Mouse (Mus musculus): Measurements from ENCODE around the gene Mast2. TPM values are rescaled to one million over a fixed set of nuclear protein-coding genes. Genes with fewer than 3 reads are reported as not detected.

Mast2 gene
- polyA plus RNA-seq, 1 experiment from 2014 or later, result 5.9 TPM

- H3K4me3 ChIP-seq (ENCODE audit: low read depth, low read length), result no peak overlapping the region
- H3K27me3 ChIP-seq (replicated peaks; ENCODE audit: insufficient read depth, low read length), result no peaks in the 10 kb centered on the region
- ATAC-seq (no peak), DNase-seq (ENCODE audit: low spot score) (no peak)
- peak; percentile 43 for TF ChIP-seq CTCF (IDR thresholded peaks at IDR 0.05)
- no peak for TF ChIP-seq EP300 (IDR thresholded peaks at IDR 0.05)
- no peak overlapping the region for H3K27ac ChIP-seq (ENCODE audit: low read length)
- no peaks in the 10 kb centered on the region for H3K4me1 ChIP-seq (ENCODE audit: insufficient read depth, low read depth, low read length)
- no peaks in the 10 kb centered on the region for H3K9me3 ChIP-seq (ENCODE audit: low read length)
- H3K9ac ChIP-seq (replicated peaks; ENCODE audit: low read depth), result no peak overlapping the region
- H3K36me3 ChIP-seq (ENCODE audit: insufficient read depth, low read length), result no peaks in the 10 kb centered on the region
- WGBS, result 70% methylated on average over 2 of the region's 2 CpGs
- H3K4me2 ChIP-seq (replicated peaks; ENCODE audit: low read depth, low read length), result no peak overlapping the region
These were observed 60.1 kb downstream of the Mast2 start for GRCm38 (mm10) chr4:116403884-116404283.

GRCm38 (mm10) chr4:116402708-116403107 is 61.3 kb downstream of the Mast2 start:
- no peaks in the 10 kb centered on the region for H3K27me3 ChIP-seq (replicated peaks; ENCODE audit: insufficient read depth, low read length)
- 87% methylated on average over 1 of the region's 1 CpGs for WGBS
- no peak for DNase-seq (ENCODE audit: low spot score)
- no peak for ATAC-seq
- H3K4me3 ChIP-seq (ENCODE audit: low read depth, low read length), result no peak overlapping the region
- H3K4me2 ChIP-seq (replicated peaks; ENCODE audit: low read depth, low read length), result no peak overlapping the region
- TF ChIP-seq EP300 (IDR thresholded peaks at IDR 0.05) (no peak), CTCF (IDR thresholded peaks at IDR 0.05) (no peak)
- H3K36me3 ChIP-seq (ENCODE audit: insufficient read depth, low read length), result no peaks in the 10 kb centered on the region
- no peak overlapping the region for H3K9ac ChIP-seq (replicated peaks; ENCODE audit: low read depth)
- no peaks in the 10 kb centered on the region for H3K4me1 ChIP-seq (ENCODE audit: insufficient read depth, low read depth, low read length)
- H3K9me3 ChIP-seq (ENCODE audit: low read length), result no peaks in the 10 kb centered on the region
- H3K27ac ChIP-seq (ENCODE audit: low read length), result no peak overlapping the region

GRCm38 (mm10) chr4:116398051-116398450 is 65.9 kb downstream of the Mast2 start:
- Histone ChIP-seq H3K27ac (ENCODE audit: low read length) (no peak overlapping the region), H3K4me1 (ENCODE audit: insufficient read depth, low read depth, low read length) (no peaks in the 10 kb centered on the region), H3K9me3 (ENCODE audit: low read length) (no peaks in the 10 kb centered on the region), H3K36me3 (ENCODE audit: insufficient read depth, low read length) (no peaks in the 10 kb centered on the region), H3K27me3 (replicated peaks; ENCODE audit: insufficient read depth, low read length) (no peaks in the 10 kb centered on the region), H3K4me3 (ENCODE audit: low read depth, low read length) (no peak overlapping the region), H3K4me2 (replicated peaks; ENCODE audit: low read depth, low read length) (no peak overlapping the region), H3K9ac (replicated peaks; ENCODE audit: low read depth) (no peak overlapping the region)
- 21% methylated on average over 1 of the region's 1 CpGs for WGBS
- TF ChIP-seq CTCF (IDR thresholded peaks at IDR 0.05), result no peak
- TF ChIP-seq EP300 (IDR thresholded peaks at IDR 0.05), result no peak
- no peak for DNase-seq (ENCODE audit: low spot score)
- no peak for ATAC-seq

- no peak overlapping the region for H3K4me2 ChIP-seq (replicated peaks; ENCODE audit: low read depth, low read length)
- H3K27ac ChIP-seq (ENCODE audit: low read length), result no peak overlapping the region
- DNase-seq (ENCODE audit: low spot score), result peak; percentile 58
- no peaks in the 10 kb centered on the region for H3K27me3 ChIP-seq (replicated peaks; ENCODE audit: insufficient read depth, low read length)
- no peak for TF ChIP-seq EP300 (IDR thresholded peaks at IDR 0.05)
- no peak for TF ChIP-seq CTCF (IDR thresholded peaks at IDR 0.05)
- no peaks in the 10 kb centered on the region for H3K4me1 ChIP-seq (ENCODE audit: insufficient read depth, low read depth, low read length)
- no peaks in the 10 kb centered on the region for H3K36me3 ChIP-seq (ENCODE audit: insufficient read depth, low read length)
- H3K4me3 ChIP-seq (ENCODE audit: low read depth, low read length), result no peak overlapping the region
- H3K9me3 ChIP-seq (ENCODE audit: low read length), result no peaks in the 10 kb centered on the region
- no peak for ATAC-seq
- WGBS, result 25% methylated on average over 2 of the region's 2 CpGs
- H3K9ac ChIP-seq (replicated peaks; ENCODE audit: low read depth), result no peak overlapping the region
These were observed 85.9 kb downstream of the Mast2 start for GRCm38 (mm10) chr4:116377973-116378667.

GRCm38 (mm10) chr4:116371676-116372075 is 92.3 kb downstream of the Mast2 start:
- ATAC-seq (peak; percentile 70), DNase-seq (ENCODE audit: low spot score) (peak; percentile 51)
- TF ChIP-seq EP300 (IDR thresholded peaks at IDR 0.05) (peak; percentile 55), CTCF (IDR thresholded peaks at IDR 0.05) (no peak)
- 61% methylated on average over 1 of the region's 1 CpGs for WGBS
- Histone ChIP-seq H3K27ac (ENCODE audit: low read length) (no peak overlapping the region), H3K27me3 (replicated peaks; ENCODE audit: insufficient read depth, low read length) (no peaks in the 10 kb centered on the region), H3K4me2 (replicated peaks; ENCODE audit: low read depth, low read length) (no peak overlapping the region), H3K9ac (replicated peaks; ENCODE audit: low read depth) (no peak overlapping the region), H3K36me3 (ENCODE audit: insufficient read depth, low read length) (no peaks in the 10 kb centered on the region), H3K4me3 (ENCODE audit: low read depth, low read length) (no peak overlapping the region), H3K4me1 (ENCODE audit: insufficient read depth, low read depth, low read length) (no peaks in the 10 kb centered on the region), H3K9me3 (ENCODE audit: low read length) (no peaks in the 10 kb centered on the region)

- H3K9me3 ChIP-seq (ENCODE audit: low read length), result no peaks in the 10 kb centered on the region
- no peaks in the 10 kb centered on the region for H3K27me3 ChIP-seq (replicated peaks; ENCODE audit: insufficient read depth, low read length)
- H3K9ac ChIP-seq (replicated peaks; ENCODE audit: low read depth), result no peak overlapping the region
- no peaks in the 10 kb centered on the region for H3K36me3 ChIP-seq (ENCODE audit: insufficient read depth, low read length)
- no peak overlapping the region for H3K4me3 ChIP-seq (ENCODE audit: low read depth, low read length)
- TF ChIP-seq CTCF (IDR thresholded peaks at IDR 0.05), result peak; percentile 51
- TF ChIP-seq EP300 (IDR thresholded peaks at IDR 0.05), result no peak
- no peaks in the 10 kb centered on the region for H3K4me1 ChIP-seq (ENCODE audit: insufficient read depth, low read depth, low read length)
- no peak overlapping the region for H3K27ac ChIP-seq (ENCODE audit: low read length)
- ATAC-seq, result no peak
- DNase-seq (ENCODE audit: low spot score), result peak; percentile 8
- WGBS, result 100% methylated on average over 1 of the region's 1 CpGs
- no peak overlapping the region for H3K4me2 ChIP-seq (replicated peaks; ENCODE audit: low read depth, low read length)
These were observed 105.9 kb downstream of the Mast2 start for GRCm38 (mm10) chr4:116358099-116358498.
